Mouse (Mus musculus) limb, embryonic 13.5 days (tissue): Measurements from ENCODE around the gene Srprb. TPM values are rescaled to one million over a fixed set of nuclear protein-coding genes. Genes with fewer than 3 reads are reported as not detected.
"Not testable (repeated sequence)": the region's sequence is repeated elsewhere in the genome, so short reads cannot be mapped to it uniquely, and the experiment has no call there.

Experiments used
- ATAC-seq: fragments of 200-750 bp; cut with Nextera tagmentation; 2 replicates; pipeline ENCODE4 v1.8.0; 2017; ENCODE audit warnings: low read depth, moderate number of reproducible peaks, moderate TSS enrichment; ENCODE audit not compliant: low FRiP score
- H3K27ac ChIP-seq: fragments of 300-500 bp; sonication (generic); 2 replicates; pipeline ENCODE4 v1.5.1; 2015; ENCODE audit warnings: inconsistent platforms, mild to moderate bottlenecking, moderate library complexity
- H3K27me3 ChIP-seq: fragments of 300-500 bp; sonication (generic); 2 replicates; pipeline ENCODE4 v1.6.1; 2015; ENCODE audit warnings: mild to moderate bottlenecking, inconsistent platforms
- H3K36me3 ChIP-seq: fragments of 300-500 bp; sonication (generic); 2 replicates; pipeline ENCODE4 v1.6.1; 2015; ENCODE audit warnings: inconsistent platforms, mild to moderate bottlenecking, moderate library complexity
- H3K4me1 ChIP-seq: fragments of 300-500 bp; sonication (generic); 2 replicates; pipeline ENCODE4 v1.6.1; 2015; ENCODE audit warnings: inconsistent platforms
- H3K4me2 ChIP-seq: fragments of 300-500 bp; sonication (generic); replicated peaks from 2 replicates; pipeline ENCODE4 v1.6.1; 2015; ENCODE audit warnings: inconsistent platforms, mild to moderate bottlenecking, moderate library complexity
- H3K4me3 ChIP-seq: fragments of 300-500 bp; sonication (generic); 2 replicates; pipeline ENCODE4 v1.5.1; 2015; ENCODE audit warnings: moderate library complexity, mild to moderate bottlenecking, inconsistent platforms
- H3K9ac ChIP-seq: fragments of 300-500 bp; sonication (generic); 2 replicates; pipeline ENCODE4 v1.6.1; 2015; ENCODE audit warnings: mild to moderate bottlenecking, inconsistent platforms
- H3K9me3 ChIP-seq: fragments of 300-500 bp; sonication (generic); 2 replicates; pipeline ENCODE4 v1.6.1; 2016; ENCODE audit warnings: inconsistent platforms
- WGBS: fragments of 180-500 bp; shearing (Covaris S2); methylation state at CpG from one replicate; pipeline ENCODE4 v1.1.7; 2015; 5-methylcytosine and 5-hydroxymethylcytosine counted together
- polyA plus RNA-seq: library from polyadenylated mRNA; unstranded; fragments of >200 nt; fragmentation: Nextera tagmentation; extraction: Ambion mirVana; gene quantifications from 2 replicates; pipeline ENCODE4 v1.2.1, GENCODE M21; 2015

Srprb gene
- polyA plus RNA-seq, 1 experiment from 2014 or later, result 66.9 TPM

DNA sequence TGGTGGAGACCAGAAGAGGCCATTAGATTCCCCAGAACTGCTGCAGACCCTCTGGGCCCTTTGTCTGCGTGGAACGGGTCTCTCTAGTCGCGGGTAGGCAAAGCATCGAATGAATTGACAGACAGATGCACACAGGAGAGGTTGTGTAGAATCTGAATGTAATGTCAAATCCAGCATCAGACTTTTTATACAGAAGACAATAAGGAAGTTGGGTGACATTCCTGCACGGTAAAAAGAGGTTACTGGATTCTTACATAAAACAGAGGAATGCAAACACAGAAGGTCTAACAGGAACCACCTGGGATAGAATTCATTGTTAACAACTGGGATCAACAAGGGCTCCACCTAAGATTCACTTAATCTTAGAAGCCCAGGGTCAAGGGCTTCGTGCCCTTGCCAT, 46.8 kb downstream of the Srprb start:
- H3K27me3 ChIP-seq, H3K9me3 ChIP-seq, H3K4me3 ChIP-seq, H3K36me3 ChIP-seq, H3K9ac ChIP-seq, H3K4me2 ChIP-seq, H3K27ac ChIP-seq, ATAC-seq, H3K4me1 ChIP-seq: not testable (repeated sequence)
- 88% methylated on average over 7 of the region's 7 CpGs for WGBS

DNA sequence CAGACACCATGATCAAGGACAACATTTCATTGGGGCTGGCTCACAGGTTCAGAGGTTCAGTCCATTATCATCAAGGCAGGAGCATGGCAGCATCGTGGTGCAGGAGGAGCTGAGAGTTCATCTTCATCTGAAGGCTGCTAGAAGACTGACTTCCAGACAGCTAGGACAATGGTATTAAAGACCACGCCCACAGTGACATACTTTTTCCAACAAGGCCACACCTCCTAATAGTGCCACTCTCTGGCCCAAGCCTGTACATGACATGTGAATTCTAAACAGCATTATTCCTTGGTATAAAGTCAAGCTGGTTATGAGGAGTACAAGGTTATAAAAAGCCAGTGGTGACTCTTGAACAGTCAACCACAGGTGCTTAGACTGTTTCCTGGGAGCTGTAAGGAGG, 47.4 kb downstream of the Srprb start:
- Histone ChIP-seq H3K27me3 (no peaks in the 10 kb centered on the region), H3K4me1 (no peaks in the 10 kb centered on the region), H3K9ac (no peak overlapping the region), H3K27ac (no peak overlapping the region), H3K36me3 (no peaks in the 10 kb centered on the region), H3K4me2 (no peak overlapping the region), H3K9me3 (0 out of 2 replicates have a peak, but pooled peaks cover 4% of the 10 kb centered on the region), H3K4me3 (no peak overlapping the region)
- ATAC-seq, result no peak
- WGBS, result 88% methylated on average over 2 of the region's 2 CpGs

DNA sequence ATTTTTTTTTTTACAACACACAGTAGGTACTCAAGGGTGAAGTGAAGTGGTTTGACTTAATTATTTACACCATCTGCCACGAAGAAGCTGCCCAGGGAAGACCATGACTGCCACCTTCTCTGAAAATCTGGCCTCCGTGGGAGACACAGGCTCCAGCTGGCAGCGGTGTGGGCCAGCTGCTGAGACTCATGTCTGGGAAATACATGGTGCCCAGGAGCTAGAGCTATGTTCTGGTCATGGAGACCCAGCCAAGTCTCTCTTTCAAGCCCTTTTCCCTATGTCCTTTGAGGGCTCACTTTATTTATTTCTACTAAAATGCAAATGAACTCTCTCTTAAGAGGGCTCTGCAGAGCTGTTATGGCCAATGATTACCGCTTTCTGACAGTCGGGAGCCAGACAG, 48.7 kb downstream of the Srprb start:
- 79% methylated on average over 5 of the region's 5 CpGs for WGBS
- Histone ChIP-seq H3K4me2 (no peak overlapping the region), H3K27me3 (no peaks in the 10 kb centered on the region), H3K4me3 (no peak overlapping the region), H3K4me1 (no peaks in the 10 kb centered on the region), H3K27ac (no peak overlapping the region), H3K36me3 (no peaks in the 10 kb centered on the region), H3K9me3 (0 out of 2 replicates have a peak, but pooled peaks cover 4% of the 10 kb centered on the region), H3K9ac (no peak overlapping the region)
- ATAC-seq, result no peak

GRCm38 (mm10) chr9:103149074-103149799, 52.7 kb downstream of the Srprb start:
- H3K4me1 ChIP-seq, result peaks cover 8% of the 10 kb centered on the region
- WGBS, result 80% methylated on average over 12 of the region's 12 CpGs

DNA sequence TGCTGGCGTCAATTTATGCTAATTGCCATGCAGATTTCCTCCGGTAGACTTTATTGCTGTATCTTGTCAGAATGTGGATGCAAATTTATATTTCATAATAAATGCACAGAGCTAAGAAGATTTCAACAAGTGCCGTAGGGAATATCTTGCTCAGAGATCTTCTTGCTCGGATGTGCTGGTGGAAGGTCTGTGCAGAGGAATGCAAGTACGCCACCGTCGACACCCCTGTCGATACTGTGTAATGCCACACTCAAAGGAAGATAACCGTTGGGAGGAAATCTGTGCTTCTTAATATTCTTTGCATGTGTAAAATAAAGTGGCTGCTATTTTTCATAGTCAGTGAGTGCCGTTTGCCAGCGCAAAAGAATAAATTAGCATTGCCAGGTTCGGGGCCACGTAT, 54.8 kb downstream of the Srprb start:
- no peak overlapping the region for H3K27ac ChIP-seq
- no peaks in the 10 kb centered on the region for H3K27me3 ChIP-seq
- ATAC-seq, result no peak
- 78% methylated on average over 13 of the region's 13 CpGs for WGBS
- no peaks in the 10 kb centered on the region for H3K36me3 ChIP-seq
- H3K4me1 ChIP-seq, result peaks cover 8% of the 10 kb centered on the region
- no peak overlapping the region for H3K9ac ChIP-seq
- no peak overlapping the region for H3K4me3 ChIP-seq
- 0 out of 2 replicates have a peak, but pooled peaks cover 4% of the 10 kb centered on the region for H3K9me3 ChIP-seq
- H3K4me2 ChIP-seq, result no peak overlapping the region

More at GRCm38 (mm10) chr9:103149074-103149799, 52.7 kb downstream of the Srprb start:
- H3K4me2 ChIP-seq, result no peak overlapping the region
- no peak overlapping the region for H3K27ac ChIP-seq
- ATAC-seq, result no peak
- H3K4me3 ChIP-seq, result no peak overlapping the region
- no peaks in the 10 kb centered on the region for H3K36me3 ChIP-seq
- no peak overlapping the region for H3K9ac ChIP-seq
- 0 out of 2 replicates have a peak, but pooled peaks cover 4% of the 10 kb centered on the region for H3K9me3 ChIP-seq
- no peaks in the 10 kb centered on the region for H3K27me3 ChIP-seq

DNA sequence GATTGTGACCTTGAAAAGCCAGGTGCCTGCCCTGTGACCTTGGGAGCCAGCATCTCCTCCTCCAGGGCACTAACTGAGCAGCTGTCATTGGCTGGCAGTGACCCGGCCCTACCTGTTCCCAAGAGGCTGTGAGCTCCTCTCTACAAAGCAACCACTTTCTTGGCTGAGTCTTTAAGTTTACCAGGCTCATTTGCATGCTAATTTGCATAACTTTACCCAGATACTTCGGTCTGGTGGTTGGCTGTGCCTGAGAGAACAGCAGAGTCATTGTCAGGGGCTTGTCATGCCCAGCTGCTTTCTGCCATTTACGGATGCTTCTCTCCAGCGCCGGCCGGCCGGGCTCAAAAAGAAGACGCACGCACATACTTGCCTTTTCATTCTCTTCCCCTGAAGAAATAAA, 55.2 kb downstream of the Srprb start:
- Histone ChIP-seq H3K27ac (no peak overlapping the region), H3K4me3 (no peak overlapping the region), H3K4me1 (peaks cover 8% of the 10 kb centered on the region), H3K9ac (no peak overlapping the region), H3K27me3 (no peaks in the 10 kb centered on the region), H3K4me2 (no peak overlapping the region), H3K36me3 (no peaks in the 10 kb centered on the region), H3K9me3 (0 out of 2 replicates have a peak, but pooled peaks cover 4% of the 10 kb centered on the region)
- no peak for ATAC-seq
- WGBS, result 42% methylated on average over 9 of the region's 9 CpGs

- Histone ChIP-seq H3K4me1 (peaks cover 8% of the 10 kb centered on the region), H3K4me2 (no peak overlapping the region), H3K9ac (no peak overlapping the region), H3K4me3 (no peak overlapping the region), H3K27ac (no peak overlapping the region), H3K27me3 (no peaks in the 10 kb centered on the region), H3K9me3 (0 out of 2 replicates have a peak, but pooled peaks cover 4% of the 10 kb centered on the region), H3K36me3 (no peaks in the 10 kb centered on the region)
- ATAC-seq, result no peak
- WGBS, result 91% methylated on average over 10 of the region's 10 CpGs
Measured at GRCm38 (mm10) chr9:103146257-103146656, 55.7 kb downstream of the Srprb start.

DNA sequence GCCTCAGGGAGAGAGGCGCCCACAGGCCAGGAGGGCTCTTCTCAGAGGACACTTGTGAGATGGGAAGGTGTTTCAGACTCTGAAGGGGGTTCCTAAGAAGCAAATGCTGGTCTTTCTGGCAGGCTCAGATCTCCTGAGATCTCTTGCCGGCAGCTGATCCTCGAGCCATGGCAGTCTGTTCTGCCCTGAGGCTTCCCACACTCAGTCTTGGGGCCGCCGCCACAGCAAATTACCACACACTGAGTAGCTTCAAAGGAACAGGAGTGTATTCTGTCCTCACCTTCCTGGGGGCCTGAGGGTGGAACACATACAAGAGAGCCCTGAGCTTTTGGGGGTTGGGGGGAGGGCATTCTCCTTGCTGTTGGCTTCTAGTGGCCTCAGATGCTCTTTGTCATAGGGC, 56.6 kb downstream of the Srprb start:
- peaks cover 11% of the 10 kb centered on the region for H3K4me1 ChIP-seq
- 18% methylated on average over 5 of the region's 5 CpGs for WGBS
- no peak overlapping the region for H3K4me3 ChIP-seq
- H3K27ac ChIP-seq, result no peak overlapping the region
- no peak overlapping the region for H3K4me2 ChIP-seq
- H3K9ac ChIP-seq, result no peak overlapping the region
- no peaks in the 10 kb centered on the region for H3K36me3 ChIP-seq
- no peaks in the 10 kb centered on the region for H3K27me3 ChIP-seq
- no peak for ATAC-seq
- H3K9me3 ChIP-seq, result 0 out of 2 replicates have a peak, but pooled peaks cover under 1% of the 10 kb centered on the region

DNA sequence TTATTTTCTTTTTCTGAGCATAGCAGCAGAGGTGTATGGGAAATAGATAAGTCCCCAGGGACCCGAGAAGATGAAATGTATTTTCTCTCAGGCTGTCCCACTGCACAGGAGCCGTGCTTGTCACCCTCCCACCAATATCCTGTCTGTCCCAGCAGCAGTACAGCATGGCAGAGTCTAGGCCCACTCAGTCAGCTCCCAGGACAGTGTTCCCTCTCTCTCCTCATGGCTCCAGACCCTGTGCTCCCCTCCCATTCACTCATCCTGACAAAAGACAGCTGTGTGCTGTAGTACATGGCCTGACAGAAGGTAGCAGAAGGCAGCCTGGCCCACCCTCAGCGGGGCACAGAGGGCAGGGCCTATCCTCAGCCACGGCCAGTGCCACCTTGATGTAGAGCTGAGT, 58.1 kb downstream of the Srprb start:
- Histone ChIP-seq H3K4me2 (no peak overlapping the region), H3K9ac (no peak overlapping the region), H3K4me3 (no peak overlapping the region), H3K9me3 (no peaks in the 10 kb centered on the region), H3K27me3 (no peaks in the 10 kb centered on the region), H3K4me1 (peaks cover 14% of the 10 kb centered on the region), H3K27ac (no peak overlapping the region), H3K36me3 (no peaks in the 10 kb centered on the region)
- 66% methylated on average over 4 of the region's 4 CpGs for WGBS
- ATAC-seq, result no peak

DNA sequence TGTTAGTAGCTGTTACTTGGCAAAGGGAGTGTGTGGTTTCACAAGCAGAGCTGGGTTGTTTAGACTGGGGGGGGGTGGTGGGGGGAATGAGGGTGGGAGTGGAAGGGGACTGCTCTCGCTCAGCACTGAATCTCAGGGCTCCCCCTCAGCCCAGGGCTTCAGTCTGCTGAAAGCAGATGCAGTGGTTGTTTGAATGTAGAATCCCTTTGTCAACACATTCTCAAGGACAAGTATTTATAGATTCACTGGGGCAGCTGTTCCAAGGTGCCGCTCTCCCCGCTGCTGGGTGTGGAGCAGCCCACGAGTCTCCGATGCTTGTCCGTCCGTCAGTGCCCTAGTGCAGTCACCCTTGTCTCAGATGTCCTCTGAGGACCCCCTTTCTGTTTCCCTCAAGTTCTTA, 60.7 kb downstream of the Srprb start:
- no peaks in the 10 kb centered on the region for H3K9me3 ChIP-seq
- H3K4me2 ChIP-seq, result no peak overlapping the region
- no peaks in the 10 kb centered on the region for H3K36me3 ChIP-seq
- H3K27ac ChIP-seq, result no peak overlapping the region
- H3K9ac ChIP-seq, result no peak overlapping the region
- ATAC-seq, result no peak
- H3K4me3 ChIP-seq, result no peak overlapping the region
- WGBS, result 87% methylated on average over 7 of the region's 7 CpGs
- no peaks in the 10 kb centered on the region for H3K27me3 ChIP-seq
- peaks cover 14% of the 10 kb centered on the region for H3K4me1 ChIP-seq

GRCm38 (mm10) chr9:103140384-103140783, 61.6 kb downstream of the Srprb start:
- H3K4me3 ChIP-seq, result no peak overlapping the region
- no peaks in the 10 kb centered on the region for H3K9me3 ChIP-seq
- H3K9ac ChIP-seq, result no peak overlapping the region
- H3K36me3 ChIP-seq, result no peaks in the 10 kb centered on the region
- no peak overlapping the region for H3K27ac ChIP-seq
- WGBS, result 82% methylated on average over 6 of the region's 6 CpGs
- no peaks in the 10 kb centered on the region for H3K27me3 ChIP-seq
- H3K4me1 ChIP-seq, result peaks cover 11% of the 10 kb centered on the region
- H3K4me2 ChIP-seq, result no peak overlapping the region
- ATAC-seq, result no peak

GRCm38 (mm10) chr9:103139481-103139880, 62.5 kb downstream of the Srprb start:
- no peak overlapping the region for H3K4me2 ChIP-seq
- no peaks in the 10 kb centered on the region for H3K27me3 ChIP-seq
- H3K4me1 ChIP-seq, result 0 out of 2 replicates have a peak, but pooled peaks cover 9% of the 10 kb centered on the region
- H3K9me3 ChIP-seq, result no peaks in the 10 kb centered on the region
- no peak overlapping the region for H3K4me3 ChIP-seq
- WGBS, result 63% methylated on average over 6 of the region's 6 CpGs
- no peaks in the 10 kb centered on the region for H3K36me3 ChIP-seq
- no peak overlapping the region for H3K27ac ChIP-seq
- ATAC-seq, result no peak
- no peak overlapping the region for H3K9ac ChIP-seq
